Mouse (Mus musculus) testis, adult 2 months (tissue): Measurements from ENCODE around the gene Gpc6.
"Not testable (repeated sequence)": the region's sequence is repeated elsewhere in the genome, so short reads cannot be mapped to it uniquely, and the experiment has no call there.

Source experiments
- CTCF ChIP-seq: fragments of 200-500 bp; IDR thresholded peaks from 2 replicates; pipeline ENCODE4 v1.5.1; 2012; ENCODE audit warnings: low read depth, mild to moderate bottlenecking, inconsistent platforms, low read length, moderate library complexity; ENCODE audit not compliant: control insufficient read depth, insufficient read depth, insufficient replicate concordance
- POLR2A ChIP-seq: fragments of 200-500 bp; IDR thresholded peaks from 2 replicates; pipeline ENCODE4 v1.6.1; 2012; ENCODE audit warnings: low read depth, mild to moderate bottlenecking, inconsistent platforms, low read length, moderate library complexity; ENCODE audit not compliant: control insufficient read depth

- not testable (repeated sequence) for TF ChIP-seq CTCF, POLR2A
Observed at GRCm38 (mm10) chr14:117446675-117447231, 521.6 kb downstream of the Gpc6 start.
